Mouse (Mus musculus): ENCODE measurements around the gene Med10.
A peak's percentile ranks its signal among the peaks of the same experiment; 100 is the strongest.

Gene Med10

GRCm38 (mm10) chr13:69830606-69831005 lies 28.4 kb downstream of the Med10 start:
- DNase-seq (ENCODE audit: low spot score in 2 of 2) = no peak

GRCm38 (mm10) chr13:69832578-69832977 lies 30.4 kb downstream of the Med10 start:
- DNase-seq (ENCODE audit: low spot score in 2 of 2) = no peak

GRCm38 (mm10) chr13:69833416-69833815 lies 31.2 kb downstream of the Med10 start:
- no peak for DNase-seq (ENCODE audit: low spot score in 2 of 2)

- DNase-seq (ENCODE audit: low spot score in 2 of 2) = no peak
These were observed 43.4 kb downstream of the Med10 start for GRCm38 (mm10) chr13:69845592-69845991.

DNA sequence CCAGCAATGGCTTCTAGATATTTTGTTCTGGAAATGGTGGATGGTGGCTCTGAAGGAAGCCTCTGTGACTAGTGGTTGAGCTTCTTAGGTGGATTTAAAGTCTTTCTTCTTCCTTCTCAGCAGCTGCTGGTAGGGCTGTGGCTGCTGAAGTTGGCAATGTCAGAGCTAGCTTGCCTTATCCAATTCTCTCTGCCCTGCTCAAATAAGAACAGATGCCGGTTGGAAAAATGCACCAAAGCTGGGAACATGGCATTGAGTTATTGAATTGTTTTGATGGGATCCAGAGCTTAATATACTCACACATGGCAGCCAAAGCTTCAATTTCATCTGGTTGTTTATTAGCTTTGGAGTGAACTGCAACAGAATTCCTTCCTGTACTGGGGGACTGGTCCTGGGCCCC lies 47.4 kb downstream of the Med10 start:
- DNase-seq (ENCODE audit: low spot score in 2 of 2) = no peak

DNA sequence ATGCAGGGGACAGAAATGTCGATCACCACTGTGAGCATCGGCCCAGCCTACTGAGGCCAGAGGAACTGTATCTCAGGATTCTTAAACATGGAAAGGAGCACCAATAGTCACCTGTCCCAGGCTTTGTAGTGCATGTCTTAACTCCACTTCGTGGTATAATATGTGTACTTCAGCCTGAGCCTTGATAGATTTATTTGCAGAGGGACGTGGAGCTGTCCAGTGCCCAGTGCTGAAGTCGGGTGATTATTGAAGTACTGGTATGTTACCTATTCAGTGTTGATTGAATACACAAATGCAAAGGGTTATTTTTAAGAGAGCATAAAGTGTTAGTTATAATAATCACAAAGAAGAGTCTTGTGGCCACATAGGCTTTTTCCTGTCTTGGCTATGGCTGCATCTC lies 50.1 kb downstream of the Med10 start:
- DNase-seq (ENCODE audit: low spot score in 2 of 2) = peak in 1 of 2 experiments; percentile 59

- DNase-seq (ENCODE audit: low spot score in 2 of 2) = peak in 1 of 2 experiments; percentile 32
These were observed 51.3 kb downstream of the Med10 start for GRCm38 (mm10) chr13:69853425-69854043.

- no peak for DNase-seq (ENCODE audit: low spot score in 2 of 2)
These were observed 53.7 kb downstream of the Med10 start for GRCm38 (mm10) chr13:69855941-69856340.

DNA sequence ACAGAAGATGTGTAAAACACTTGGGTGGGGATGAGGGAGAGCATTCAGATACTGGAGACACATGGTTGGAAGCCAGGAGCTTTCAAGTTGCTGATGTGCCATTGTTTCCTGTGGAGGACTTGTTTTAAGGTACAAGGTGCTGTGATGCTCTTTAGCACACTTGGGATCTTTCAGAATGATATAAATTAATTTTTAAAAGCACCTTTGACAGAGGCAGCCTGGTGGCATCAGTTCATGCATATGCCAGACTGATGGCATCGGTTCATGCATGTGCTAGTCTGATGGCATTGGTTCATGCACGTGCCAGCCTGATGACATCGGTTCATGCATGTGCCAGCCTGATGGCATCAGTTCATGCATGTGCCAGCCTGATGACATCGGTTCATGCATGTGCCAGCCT lies 60.1 kb downstream of the Med10 start:
- DNase-seq (ENCODE audit: low spot score in 2 of 2) = no peak

- DNase-seq (ENCODE audit: low spot score in 2 of 2) = no peak
These were observed 62.7 kb downstream of the Med10 start for GRCm38 (mm10) chr13:69864911-69865310.

Measured in urinary bladder, postnatal 4 days (tissue).